Mouse (Mus musculus) liver, embryonic 16.5 days (tissue): ENCODE measurements around the gene Mri1. TPM values are rescaled to one million over a fixed set of nuclear protein-coding genes. Genes with fewer than 3 reads are reported as not detected.

Experiments used
- ATAC-seq: fragments of 200-750 bp; cut with Nextera tagmentation; 2 replicates; pipeline ENCODE4 v1.8.0; 2017; ENCODE audit warnings: low read depth, mild to moderate bottlenecking, moderate number of reproducible peaks, moderate library complexity
- H3K27ac ChIP-seq: fragments of 300-500 bp; sonication (generic); 2 replicates; pipeline ENCODE4 v1.5.1; 2014; ENCODE audit warnings: mild to moderate bottlenecking, low read length
- H3K27me3 ChIP-seq: fragments of 300-500 bp; sonication (generic); 2 replicates; pipeline ENCODE4 v1.6.1; 2014; ENCODE audit warnings: low read depth, low read length, mixed read lengths; ENCODE audit not compliant: control insufficient read depth, insufficient read depth
- H3K36me3 ChIP-seq: fragments of 300-500 bp; sonication (generic); 2 replicates; pipeline ENCODE4 v1.6.1; 2014; ENCODE audit warnings: mild to moderate bottlenecking; ENCODE audit not compliant: control insufficient read depth, insufficient read depth
- H3K4me1 ChIP-seq: fragments of 300-500 bp; sonication (generic); 2 replicates; pipeline ENCODE4 v1.6.1; 2014; ENCODE audit warnings: low read depth, low read length, mixed read lengths; ENCODE audit not compliant: control insufficient read depth
- H3K4me2 ChIP-seq: fragments of 300-500 bp; sonication (generic); 2 replicates; pipeline ENCODE4 v1.6.1; 2014; ENCODE audit warnings: low read depth, low read length, mixed read lengths
- H3K4me3 ChIP-seq: fragments of 300-500 bp; sonication (generic); 2 replicates; pipeline ENCODE4 v1.5.1; 2014; ENCODE audit warnings: low read depth, mild to moderate bottlenecking, low read length
- H3K9ac ChIP-seq: fragments of 300-500 bp; sonication (generic); 2 replicates; pipeline ENCODE4 v1.6.1; 2014; ENCODE audit warnings: low read depth, low read length
- H3K9me3 ChIP-seq: fragments of 300-500 bp; sonication (generic); replicated peaks from 2 replicates; pipeline ENCODE4 v1.6.1; 2016; ENCODE audit warnings: low read length; ENCODE audit not compliant: control insufficient read depth
- WGBS: fragments of 180-500 bp; shearing (Covaris S2); extraction: QIAGEN DNeasy Blood & Tissue Kit; methylation state at CpG from one replicate; pipeline ENCODE4 v1.1.7; 2014; ENCODE audit not compliant: insufficient replicate concordance; 5-methylcytosine and 5-hydroxymethylcytosine counted together
- polyA plus RNA-seq: library from polyadenylated mRNA; unstranded; fragments of >200 nt; fragmentation: Nextera tagmentation; extraction: Ambion mirVana; gene quantifications from 2 replicates; pipeline ENCODE4 v1.2.1, GENCODE M21; 2015

Gene Mri1
- polyA plus RNA-seq, 1 experiment from 2014 or later = 27.9 TPM

- H3K4me1 ChIP-seq = peaks cover 3% of the 10 kb centered on the region
- no peak overlapping the region for H3K27ac ChIP-seq
- H3K9me3 ChIP-seq = no peaks in the 10 kb centered on the region
- 58% methylated on average over 34 of the region's 34 CpGs for WGBS
- H3K4me2 ChIP-seq = peak overlapping the region; percentile 34; the same call in 1 of the 2 replicates
- no peak for ATAC-seq
- H3K27me3 ChIP-seq = no peaks in the 10 kb centered on the region
- no peak overlapping the region for H3K4me3 ChIP-seq
- H3K9ac ChIP-seq = no peak overlapping the region
- no peaks in the 10 kb centered on the region for H3K36me3 ChIP-seq
Measured at GRCm38 (mm10) chr8:84210167-84210791, 46.8 kb downstream of the Mri1 start.

- no peak for ATAC-seq
- Histone ChIP-seq H3K9ac (no peak overlapping the region; the same call in 1 of the 2 replicates), H3K9me3 (no peaks in the 10 kb centered on the region), H3K4me3 (no peak overlapping the region), H3K36me3 (no peaks in the 10 kb centered on the region), H3K27ac (peak overlapping the region; percentile 72), H3K4me1 (peaks cover 3% of the 10 kb centered on the region), H3K27me3 (no peaks in the 10 kb centered on the region), H3K4me2 (peak overlapping the region; percentile 27; the same call in 1 of the 2 replicates)
- 41% methylated on average over 17 of the region's 17 CpGs for WGBS
Measured at GRCm38 (mm10) chr8:84208381-84209380, 48.4 kb downstream of the Mri1 start.

- H3K9ac ChIP-seq = no peak overlapping the region; the same call in 1 of the 2 replicates
- WGBS = 43% methylated on average over 7 of the region's 7 CpGs
- peak; percentile 20; the same call in 1 of the 2 replicates for ATAC-seq
Measured at GRCm38 (mm10) chr8:84207811-84208210, 49.3 kb downstream of the Mri1 start.

GRCm38 (mm10) chr8:84206666-84207065, 50.5 kb downstream of the Mri1 start:
- H3K27ac ChIP-seq = no peak overlapping the region
- no peak for ATAC-seq
- H3K4me2 ChIP-seq = no peak overlapping the region
- peaks cover 16% of the 10 kb centered on the region for H3K27me3 ChIP-seq
- H3K4me1 ChIP-seq = peaks cover 10% of the 10 kb centered on the region
- 68% methylated on average over 3 of the region's 3 CpGs for WGBS
- no peak overlapping the region for H3K4me3 ChIP-seq
- no peak overlapping the region for H3K9ac ChIP-seq
- no peaks in the 10 kb centered on the region for H3K36me3 ChIP-seq
- H3K9me3 ChIP-seq = no peaks in the 10 kb centered on the region

More at GRCm38 (mm10) chr8:84207811-84208210, 49.3 kb downstream of the Mri1 start:
- H3K9me3 ChIP-seq = no peaks in the 10 kb centered on the region
- H3K27ac ChIP-seq = peak overlapping the region; percentile 72
- H3K27me3 ChIP-seq = peaks cover 6% of the 10 kb centered on the region; the same call in 1 of the 2 replicates
- H3K36me3 ChIP-seq = no peaks in the 10 kb centered on the region
- H3K4me1 ChIP-seq = peaks cover 7% of the 10 kb centered on the region
- peak overlapping the region; percentile 27; the same call in 1 of the 2 replicates for H3K4me2 ChIP-seq
- H3K4me3 ChIP-seq = no peak overlapping the region

GRCm38 (mm10) chr8:84205073-84205472, 52.1 kb downstream of the Mri1 start:
- Histone ChIP-seq H3K9ac (no peak overlapping the region), H3K36me3 (no peaks in the 10 kb centered on the region), H3K27me3 (peaks cover 28% of the 10 kb centered on the region), H3K4me2 (no peak overlapping the region), H3K27ac (no peak overlapping the region), H3K4me3 (no peak overlapping the region), H3K4me1 (peaks cover 19% of the 10 kb centered on the region), H3K9me3 (no peaks in the 10 kb centered on the region)
- 76% methylated on average over 5 of the region's 5 CpGs for WGBS
- no peak for ATAC-seq

GRCm38 (mm10) chr8:84203975-84204772, 53.0 kb downstream of the Mri1 start:
- Histone ChIP-seq H3K27ac (peak overlapping the region; percentile 85), H3K4me1 (peaks cover 27% of the 10 kb centered on the region), H3K36me3 (no peaks in the 10 kb centered on the region), H3K27me3 (peaks cover 28% of the 10 kb centered on the region), H3K9ac (peak overlapping the region; percentile 50; the same call in 1 of the 2 replicates), H3K4me2 (peak overlapping the region; percentile 62), H3K9me3 (no peaks in the 10 kb centered on the region), H3K4me3 (peak overlapping the region; percentile 51)
- WGBS = 23% methylated on average over 13 of the region's 13 CpGs
- peak; percentile 27; the same call in 1 of the 2 replicates for ATAC-seq

- Histone ChIP-seq H3K9me3 (no peaks in the 10 kb centered on the region), H3K36me3 (no peaks in the 10 kb centered on the region), H3K27me3 (peaks cover 28% of the 10 kb centered on the region), H3K27ac (peak overlapping the region; percentile 85), H3K4me2 (peak overlapping the region; percentile 62), H3K4me1 (peaks cover 36% of the 10 kb centered on the region), H3K4me3 (peak overlapping the region; percentile 51), H3K9ac (peak overlapping the region; percentile 50)
- ATAC-seq = peak; percentile 44
- 5% methylated on average over 34 of the region's 34 CpGs for WGBS
Measured at GRCm38 (mm10) chr8:84202938-84203917, 53.9 kb downstream of the Mri1 start.
